Mouse (Mus musculus): ENCODE measurements around the gene Elp5. TPM values are rescaled to one million over a fixed set of nuclear protein-coding genes. Genes with fewer than 3 reads are reported as not detected.
A peak's percentile ranks its signal among the peaks of the same experiment; 100 is the strongest.

The Elp5 gene
- total RNA-seq, 2 experiments from 2014 or later = 72.8 to 72.9 TPM

DNA sequence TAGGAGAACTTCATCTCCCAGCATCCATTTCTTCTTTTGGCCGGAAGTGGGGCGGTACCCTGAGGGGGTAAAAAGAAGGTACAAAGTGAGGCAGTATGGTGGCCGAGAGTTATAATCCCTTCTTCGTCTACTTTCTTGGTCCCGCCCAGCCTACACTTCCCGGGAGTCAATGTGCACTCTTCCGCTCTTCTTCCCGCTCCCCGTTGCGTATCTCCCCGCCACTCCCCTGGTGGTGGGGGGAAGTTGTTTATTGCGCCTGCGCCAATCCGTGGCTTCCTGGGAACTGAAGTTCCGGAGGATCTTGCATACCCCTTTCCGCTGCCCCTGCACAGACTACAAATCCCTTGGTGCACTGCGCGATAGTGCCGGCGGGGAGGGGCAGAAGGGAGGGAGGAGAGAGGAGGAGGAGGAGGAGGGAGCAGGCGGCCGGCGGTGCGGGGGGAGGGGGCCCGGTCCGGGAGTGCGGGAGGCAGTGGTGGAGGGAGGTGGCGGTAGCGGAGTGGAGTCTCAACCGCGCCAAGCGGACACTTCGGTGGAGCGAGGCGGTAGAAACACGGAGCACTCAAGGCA lies 13.2 kb upstream of the Elp5 start, which contains the start of gene Phf23:
Gene Phf23, plus strand, starts transcription at position 387 of the 570 bp plus-strand sequence.
- Histone ChIP-seq H3K4me3 (peak within 1 kb of the TSS; percentile 83), H3K27ac (peak within 1 kb of the TSS; percentile 92)
- peak; percentile 76 for TF ChIP-seq CTCF (conservative IDR thresholded peaks at IDR 0.05)
- peak; percentile 95 to 99 for DNase-seq (ENCODE audit: low spot score in 2 of 2)

- no peak for DNase-seq (ENCODE audit: low spot score in 2 of 2)
Observed at GRCm38 (mm10) chr11:69994401-69995090, 12.2 kb upstream of the Elp5 start.

DNA sequence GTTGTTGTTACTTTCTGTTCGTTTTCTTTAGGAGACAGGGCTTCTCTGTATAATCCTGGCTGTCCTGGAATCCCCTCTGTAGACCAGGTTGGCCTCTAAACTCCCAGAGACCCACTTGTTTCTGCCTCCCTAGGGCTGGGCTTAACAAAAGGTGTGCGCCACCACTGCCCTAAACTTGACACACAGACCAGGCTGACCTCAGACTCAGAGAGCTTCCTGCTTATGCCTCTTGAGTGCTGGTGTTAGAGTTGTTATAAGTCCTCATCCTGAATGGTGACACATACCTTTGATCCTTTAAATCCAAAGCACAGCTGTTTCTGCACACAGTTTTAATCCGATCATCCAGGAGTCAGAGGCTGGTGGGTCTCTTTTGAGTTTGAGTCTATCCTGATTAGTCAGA lies 10.6 kb upstream of the Elp5 start:
- no peak for TF ChIP-seq CTCF (conservative IDR thresholded peaks at IDR 0.05)
- H3K4me3 ChIP-seq = peak overlapping the region; percentile 84
- H3K27ac ChIP-seq = peak overlapping the region; percentile 98
- DNase-seq (ENCODE audit: low spot score in 2 of 2) = no peak

More at GRCm38 (mm10) chr11:69994401-69995090, 12.2 kb upstream of the Elp5 start:
- Histone ChIP-seq H3K4me3 (no peak overlapping the region), H3K27ac (no peak overlapping the region; the same call in 1 of the 2 replicates)
- 0 out of 2 replicates have a peak, but pooled peaks have one; percentile 17 for TF ChIP-seq CTCF (conservative IDR thresholded peaks at IDR 0.05)

DNA sequence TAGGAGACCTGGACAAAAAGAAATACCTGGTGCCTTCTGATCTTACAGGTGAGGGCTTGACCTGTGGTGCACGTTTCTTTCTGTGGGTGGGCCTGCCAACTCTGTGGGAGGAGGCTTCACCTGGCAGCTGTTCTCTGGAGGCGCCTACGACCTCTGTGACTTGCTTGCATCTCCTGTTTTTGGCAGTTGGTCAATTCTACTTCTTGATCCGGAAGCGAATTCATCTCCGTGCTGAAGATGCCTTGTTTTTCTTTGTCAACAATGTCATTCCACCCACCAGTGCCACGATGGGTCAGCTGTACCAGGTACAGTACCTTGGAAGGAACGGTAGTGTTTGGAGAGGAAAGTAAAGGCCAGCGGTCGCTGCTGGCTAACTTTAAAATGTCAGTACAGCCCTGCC lies 10.1 kb upstream of the Elp5 start:
- no peak for DNase-seq (ENCODE audit: low spot score in 2 of 2)
- TF ChIP-seq CTCF (conservative IDR thresholded peaks at IDR 0.05) = no peak
- peak overlapping the region; percentile 98 for H3K27ac ChIP-seq
- H3K4me3 ChIP-seq = peak overlapping the region; percentile 84

- Histone ChIP-seq H3K4me3 (peak overlapping the region; percentile 84), H3K27ac (peak overlapping the region; percentile 98)
- TF ChIP-seq CTCF (conservative IDR thresholded peaks at IDR 0.05) = no peak
- DNase-seq (ENCODE audit: low spot score in 2 of 2) = no peak
Observed at GRCm38 (mm10) chr11:69991711-69992110, 9.4 kb upstream of the Elp5 start.

DNA sequence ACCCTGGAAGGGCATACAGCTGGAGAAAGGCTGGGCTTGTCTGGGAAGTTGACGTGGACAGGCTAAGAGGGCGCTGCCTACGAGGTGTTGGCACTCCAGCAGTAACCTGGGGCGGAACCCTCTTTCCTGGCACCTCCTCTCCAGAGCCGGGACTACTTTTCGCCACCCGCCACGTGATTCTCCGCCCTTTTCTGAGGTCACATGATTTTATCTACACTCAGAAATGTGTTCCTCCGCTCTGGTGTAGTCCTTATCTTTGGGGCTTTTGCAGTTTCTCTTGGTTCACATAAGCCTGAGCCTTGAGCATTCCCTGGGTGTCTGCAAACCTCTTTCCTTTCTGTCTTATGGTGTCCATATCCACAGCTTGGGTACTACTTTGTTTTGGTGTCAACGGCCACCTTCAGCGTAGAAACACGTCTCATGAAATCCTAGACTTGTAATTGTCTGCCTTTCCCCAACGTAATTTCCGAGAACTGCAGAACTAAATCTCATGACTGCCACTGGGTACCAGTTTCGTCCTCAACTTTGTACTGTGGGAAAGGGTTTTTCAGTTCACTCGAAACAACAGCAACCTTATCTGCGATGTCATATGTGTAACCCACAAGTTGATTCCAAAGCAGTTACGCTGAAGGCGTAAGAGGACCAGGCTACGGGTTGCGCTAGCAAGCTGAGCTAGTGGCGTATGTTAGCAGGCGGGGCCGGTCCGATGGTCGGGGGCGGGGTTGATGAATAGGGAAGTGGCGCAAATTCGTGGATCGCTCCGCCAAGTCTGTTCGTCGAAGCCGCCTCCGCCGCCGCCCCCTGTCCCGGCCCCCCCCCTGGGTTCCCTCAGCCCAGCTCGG lies 8.8 kb upstream of the Elp5 start, which contains the start of gene Gabarap:
Gene Gabarap, plus strand, starts transcription at position 294 of the 842 bp plus-strand sequence.
- TF ChIP-seq CTCF (conservative IDR thresholded peaks at IDR 0.05) = no peak
- peak within 1 kb of the TSS; percentile 84 for H3K4me3 ChIP-seq
- H3K27ac ChIP-seq = peak within 1 kb of the TSS; percentile 98
- peak; percentile 95 to 96 for DNase-seq (ENCODE audit: low spot score in 2 of 2)

DNA sequence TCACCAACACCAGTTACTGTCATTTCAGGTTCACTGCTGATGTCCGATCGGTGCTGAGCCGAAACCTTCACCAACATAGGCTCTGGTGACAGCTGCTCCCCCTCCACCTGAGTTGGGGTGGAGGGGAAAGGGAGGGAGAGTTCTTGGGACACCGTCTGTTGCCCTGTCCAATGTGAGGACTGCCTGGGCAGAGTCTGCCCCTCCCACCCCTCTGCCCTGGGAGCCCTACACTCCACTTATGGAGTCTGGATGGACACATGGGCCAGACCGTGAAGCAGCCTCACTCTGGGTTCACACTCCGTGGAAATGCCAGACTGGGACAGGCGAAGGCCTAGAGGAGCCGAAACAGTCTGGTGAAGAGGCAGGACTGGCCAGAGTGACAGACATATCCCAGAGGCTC lies 7.6 kb upstream of the Elp5 start:
- Histone ChIP-seq H3K4me3 (no peak overlapping the region), H3K27ac (peak overlapping the region; percentile 98; the same call in 1 of the 2 replicates)
- no peak for DNase-seq (ENCODE audit: low spot score in 2 of 2)
- no peak for TF ChIP-seq CTCF (conservative IDR thresholded peaks at IDR 0.05)

- no peak for DNase-seq (ENCODE audit: low spot score in 2 of 2)
- TF ChIP-seq CTCF (conservative IDR thresholded peaks at IDR 0.05) = no peak
- Histone ChIP-seq H3K27ac (no peak overlapping the region), H3K4me3 (no peak overlapping the region)
Observed at GRCm38 (mm10) chr11:69984431-69984830, 2.1 kb upstream of the Elp5 start.

- H3K4me3 ChIP-seq = no peak overlapping the region
- 0 out of 2 replicates have a peak overlapping the region, but pooled peaks have one; percentile 100 for H3K27ac ChIP-seq
- no peak for DNase-seq (ENCODE audit: low spot score in 2 of 2)
- TF ChIP-seq CTCF (conservative IDR thresholded peaks at IDR 0.05) = no peak
Observed at GRCm38 (mm10) chr11:69983377-69983776, 1.1 kb upstream of the Elp5 start.

- peak overlapping the region; percentile 100; the same call in 1 of the 2 replicates for H3K27ac ChIP-seq
- no peak for TF ChIP-seq CTCF (conservative IDR thresholded peaks at IDR 0.05)
- H3K4me3 ChIP-seq = peak overlapping the region; percentile 98; the same call in 1 of the 2 replicates
- no peak for DNase-seq (ENCODE audit: low spot score in 2 of 2)
Observed at GRCm38 (mm10) chr11:69982877-69983276, 560 bp upstream of the Elp5 start.

DNA sequence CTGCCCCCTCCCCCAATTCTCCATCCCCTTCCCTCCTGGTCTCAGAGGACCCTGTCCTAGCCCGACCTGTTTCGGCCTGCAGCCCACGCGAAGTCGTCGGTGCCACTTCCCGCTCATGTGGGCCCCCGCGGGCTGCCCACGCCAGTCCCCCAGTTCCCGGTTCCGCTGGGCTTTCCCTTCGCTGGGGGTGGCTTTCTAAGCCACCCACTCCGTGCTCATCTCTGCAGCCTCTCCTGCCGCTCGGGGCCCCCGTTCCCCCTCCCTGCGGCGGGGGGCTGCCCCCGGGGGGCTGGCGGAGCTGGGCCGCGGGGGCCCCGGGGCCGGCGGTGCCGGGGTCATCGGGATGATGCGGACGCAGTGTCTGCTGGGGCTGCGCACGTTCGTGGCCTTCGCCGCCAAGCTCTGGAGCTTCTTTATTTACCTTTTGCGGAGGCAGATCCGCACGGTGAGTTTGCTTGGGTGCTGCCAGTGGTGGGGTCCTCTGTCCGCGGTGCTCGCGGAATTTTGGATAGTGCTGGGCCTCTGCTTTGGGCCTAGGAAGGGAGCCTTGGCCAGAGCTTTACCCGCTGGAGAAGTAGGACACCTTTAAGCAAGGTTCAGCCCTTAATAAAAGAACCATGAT lies 1.1 kb downstream of the Elp5 start, which contains the start of gene Ctdnep1:
Gene Ctdnep1, plus strand, starts transcription at position 16 of the 622 bp plus-strand sequence.
- peak within 1 kb of the TSS; percentile 98 for H3K4me3 ChIP-seq
- H3K27ac ChIP-seq = peak within 1 kb of the TSS; percentile 100
- TF ChIP-seq CTCF (conservative IDR thresholded peaks at IDR 0.05) = no peak
- DNase-seq (ENCODE audit: low spot score in 2 of 2) = no peak
